Mouse (Mus musculus): ENCODE results near the gene Rhbg.

DNA sequence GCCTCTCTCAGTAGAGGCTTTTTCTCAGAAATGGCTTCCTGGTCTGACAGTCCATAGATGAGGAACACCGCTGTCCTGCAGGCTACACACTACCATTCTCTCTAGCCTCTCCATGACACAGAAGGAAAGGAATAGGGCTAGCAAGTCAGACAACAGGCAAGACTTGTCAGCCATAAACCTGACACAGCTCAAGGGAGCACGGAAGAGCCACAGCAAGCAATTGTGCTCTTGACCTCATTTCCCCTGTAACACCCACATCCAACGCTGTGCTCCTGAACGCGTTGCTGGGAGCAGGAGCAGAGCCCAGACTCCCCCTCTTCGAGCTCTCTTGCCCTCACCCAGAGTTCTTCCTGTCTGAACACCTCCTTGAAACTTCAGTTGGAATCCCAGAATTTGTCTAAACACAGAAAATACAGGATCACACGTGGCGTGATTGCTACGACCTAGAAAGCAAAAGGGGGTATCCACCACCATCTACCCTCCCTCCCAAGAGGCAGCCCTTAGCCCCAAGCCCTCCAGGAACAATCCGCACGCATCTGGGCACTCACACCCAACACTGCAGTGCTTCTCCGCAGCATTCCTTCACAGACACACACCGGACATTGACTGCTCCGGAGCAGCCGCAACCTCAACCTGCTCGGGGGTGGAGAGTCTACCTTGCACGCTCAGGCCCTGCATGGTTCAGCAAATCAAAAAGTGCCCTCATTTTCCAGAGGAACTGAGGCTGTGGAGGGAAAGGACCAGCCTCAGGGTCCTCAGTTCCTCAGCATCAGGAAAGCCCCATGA, 24.1 kb downstream of the Rhbg start:
- TF ChIP-seq EP300 (IDR thresholded peaks at IDR 0.05) = no peak
- TF ChIP-seq CTCF (IDR thresholded peaks at IDR 0.05) = no peak

Data from lung, postnatal 0 days (tissue).